Mouse (Mus musculus) cerebellum, postnatal 14 days (tissue): ENCODE results near the gene Bmp4.

Source experiments
- DNase-seq, 2 experiments: peaks; one replicate each; pipeline ENCODE4 v3.0.0; 2021; ENCODE audit warnings: mixed read lengths in 2 of 2

The Bmp4 gene

GRCm38 (mm10) chr14:46390249-46390775 is at the start of gene Bmp4:
Gene Bmp4, minus strand, starts transcription at chr14:46390669.
- DNase-seq = no peak

- no peak for DNase-seq
These were observed 49.1 kb upstream of the Bmp4 start for GRCm38 (mm10) chr14:46439461-46440048.

- DNase-seq = no peak
These were observed 46.1 kb upstream of the Bmp4 start for GRCm38 (mm10) chr14:46436471-46437090.

GRCm38 (mm10) chr14:46430231-46430630 is 39.8 kb upstream of the Bmp4 start:
- DNase-seq = no peak

- no peak for DNase-seq
These were observed 36.8 kb upstream of the Bmp4 start for GRCm38 (mm10) chr14:46427251-46427650.

- no peak for DNase-seq
These were observed 31.4 kb upstream of the Bmp4 start for GRCm38 (mm10) chr14:46421823-46422222.

GRCm38 (mm10) chr14:46419269-46419668 is 28.8 kb upstream of the Bmp4 start:
- no peak for DNase-seq

GRCm38 (mm10) chr14:46418371-46419097 is 28.1 kb upstream of the Bmp4 start:
- peak; percentile 11 to 18 for DNase-seq

- no peak for DNase-seq
These were observed 22.1 kb upstream of the Bmp4 start for GRCm38 (mm10) chr14:46412497-46413000.

GRCm38 (mm10) chr14:46410557-46411120 is 20.2 kb upstream of the Bmp4 start:
- no peak for DNase-seq

- no peak for DNase-seq
These were observed 18.5 kb upstream of the Bmp4 start for GRCm38 (mm10) chr14:46409016-46409415.

GRCm38 (mm10) chr14:46408319-46408718 is 17.9 kb upstream of the Bmp4 start:
- no peak for DNase-seq

- no peak for DNase-seq
These were observed 9.5 kb upstream of the Bmp4 start for GRCm38 (mm10) chr14:46399925-46400324.

GRCm38 (mm10) chr14:46398091-46398695 is 7.7 kb upstream of the Bmp4 start:
- DNase-seq = peak in 1 of 2 experiments; percentile 29

- no peak for DNase-seq
These were observed 1.2 kb upstream of the Bmp4 start for GRCm38 (mm10) chr14:46391621-46392170.

GRCm38 (mm10) chr14:46389438-46390248 is 826 bp downstream of the Bmp4 start:
- DNase-seq = no peak

GRCm38 (mm10) chr14:46388636-46389035 is 1.8 kb downstream of the Bmp4 start:
- peak; percentile 30 to 34 for DNase-seq

- DNase-seq = peak in 1 of 2 experiments; percentile 34
These were observed 2.5 kb downstream of the Bmp4 start for GRCm38 (mm10) chr14:46387821-46388481.

GRCm38 (mm10) chr14:46387357-46387671 is 3.2 kb downstream of the Bmp4 start:
- DNase-seq = peak; percentile 44 to 54

- no peak for DNase-seq
These were observed 3.8 kb downstream of the Bmp4 start for GRCm38 (mm10) chr14:46386478-46387356.
